Mouse (Mus musculus): ENCODE measurements at regions not wholly inside any gene's neighbourhood (a gene's known extent, or its start where the extent isn't known, plus 50 kb on each side); places are given as distances from the start of the nearest gene placed in this dataset.

DNA sequence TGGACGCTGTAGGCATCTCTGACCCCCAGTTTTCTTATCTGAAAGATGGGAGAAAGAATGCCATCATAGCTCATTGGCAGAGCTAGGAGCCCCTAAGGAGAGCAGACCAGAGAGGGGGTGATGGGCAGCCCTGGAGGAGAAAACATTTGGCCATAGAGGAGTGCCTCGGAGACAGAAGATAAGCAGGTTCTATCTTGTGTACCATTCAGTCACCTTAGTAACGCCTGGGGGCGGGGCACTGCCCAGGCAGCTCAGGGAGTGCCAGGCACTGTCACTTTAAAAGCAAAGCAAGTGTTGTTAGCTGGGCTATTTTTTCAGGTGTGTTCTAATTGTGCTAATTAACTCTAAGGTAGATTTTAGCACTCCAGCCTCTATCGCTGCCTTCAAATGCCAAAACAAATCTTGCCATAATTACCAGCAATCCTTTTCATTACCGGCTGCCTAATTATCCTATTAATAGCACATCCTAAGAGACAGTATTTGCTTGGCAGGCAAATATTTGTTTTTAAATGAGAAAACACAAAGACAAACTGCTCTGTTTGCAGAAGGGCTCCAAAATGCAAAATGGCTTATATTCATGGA is 119.1 kb downstream of the Tle3 start:
- WGBS, result 29% methylated on average over 6 of the region's 6 CpGs
- Histone ChIP-seq H3K27ac (ENCODE audit: low read length) (no peak overlapping the region), H3K9me3 (ENCODE audit: control insufficient read depth, low read length) (no peaks in the 10 kb centered on the region), H3K9ac (replicated peaks; ENCODE audit: low read depth, low read length) (no peak overlapping the region), H3K4me3 (replicated peaks; ENCODE audit: low read length) (no peak overlapping the region), H3K4me1 (replicated peaks; ENCODE audit: control insufficient read depth, insufficient read depth, low read length) (peaks cover 7% of the 10 kb centered on the region; the same call in 1 of the 2 replicates), H3K27me3 (replicated peaks; ENCODE audit: control insufficient read depth, insufficient read depth, low read length) (peaks cover 32% of the 10 kb centered on the region), H3K4me2 (ENCODE audit: low read length) (no peak overlapping the region), H3K36me3 (ENCODE audit: control insufficient read depth, insufficient read depth) (no peaks in the 10 kb centered on the region)
- no peak for ATAC-seq

DNA sequence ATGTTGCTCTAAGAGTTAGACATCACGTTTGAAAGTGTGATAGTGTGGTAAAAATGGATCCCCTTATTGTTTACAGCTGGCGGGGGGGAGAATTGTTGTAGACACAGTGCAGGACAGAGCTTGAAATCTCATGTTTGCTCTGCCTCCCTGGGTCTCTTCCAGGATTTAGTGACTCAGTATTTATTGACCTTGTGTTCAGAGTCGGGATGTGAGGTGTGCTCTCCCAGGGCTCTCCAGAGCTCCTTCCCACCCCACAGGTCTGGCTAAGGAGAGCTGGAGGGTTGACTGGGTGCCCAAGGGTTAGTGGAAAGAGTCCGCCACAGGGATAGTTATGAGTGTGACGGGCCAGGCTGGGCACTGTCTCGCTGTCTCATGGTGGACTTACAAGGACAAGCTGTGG is 117.8 kb downstream of the Tle3 start:
- Histone ChIP-seq H3K9ac (replicated peaks; ENCODE audit: low read depth, low read length) (no peak overlapping the region), H3K4me3 (replicated peaks; ENCODE audit: low read length) (no peak overlapping the region), H3K9me3 (ENCODE audit: control insufficient read depth, low read length) (no peaks in the 10 kb centered on the region), H3K36me3 (ENCODE audit: control insufficient read depth, insufficient read depth) (no peaks in the 10 kb centered on the region), H3K27me3 (replicated peaks; ENCODE audit: control insufficient read depth, insufficient read depth, low read length) (peaks cover 30% of the 10 kb centered on the region), H3K4me2 (ENCODE audit: low read length) (no peak overlapping the region), H3K4me1 (replicated peaks; ENCODE audit: control insufficient read depth, insufficient read depth, low read length) (peaks cover 7% of the 10 kb centered on the region; the same call in 1 of the 2 replicates), H3K27ac (ENCODE audit: low read length) (no peak overlapping the region)
- WGBS, result 76% methylated on average over 6 of the region's 6 CpGs
- ATAC-seq, result no peak

DNA sequence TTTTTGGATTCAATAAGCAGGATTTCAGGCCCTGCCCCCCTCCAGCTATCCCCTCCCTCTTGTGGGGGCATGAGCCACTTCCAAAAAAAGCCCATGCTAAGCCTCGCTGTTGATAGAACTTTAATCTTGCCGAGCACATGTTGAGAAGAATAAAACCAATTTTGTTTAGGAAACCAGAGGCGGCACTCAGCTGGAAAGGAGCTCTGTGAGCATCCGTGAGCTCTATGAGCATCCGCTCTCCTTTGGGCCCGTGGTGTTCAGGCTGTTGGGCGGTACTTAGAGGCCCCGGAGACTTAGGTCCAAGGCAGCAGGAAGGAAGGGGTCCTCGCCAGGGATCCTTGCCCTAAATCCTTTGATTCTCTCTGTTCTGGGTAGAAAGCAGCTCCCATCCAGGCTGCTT is 117.0 kb downstream of the Tle3 start:
- peaks cover 7% of the 10 kb centered on the region; the same call in 1 of the 2 replicates for H3K4me1 ChIP-seq (replicated peaks; ENCODE audit: control insufficient read depth, insufficient read depth, low read length)
- no peak overlapping the region for H3K4me2 ChIP-seq (ENCODE audit: low read length)
- ATAC-seq, result no peak

DNA sequence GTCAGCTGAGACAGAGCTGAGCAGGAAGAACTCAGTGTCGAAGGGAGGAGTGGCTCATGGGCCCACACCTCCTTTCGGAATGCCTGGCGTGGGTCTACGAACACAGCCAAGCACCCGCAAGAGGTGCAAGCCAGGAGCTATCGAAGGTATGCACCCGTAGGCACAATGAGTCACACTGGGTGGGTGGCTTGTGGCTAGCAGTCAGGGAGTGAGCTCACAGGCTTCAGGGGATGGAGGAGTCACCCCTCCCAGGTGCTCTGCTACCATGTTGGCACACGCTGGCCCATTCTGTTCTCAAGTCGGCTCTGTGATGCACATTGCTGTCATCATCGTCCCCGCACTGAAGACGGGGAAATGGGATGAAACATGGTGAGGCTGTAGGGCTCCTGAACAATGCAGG is 115.7 kb downstream of the Tle3 start:
- H3K4me2 ChIP-seq (ENCODE audit: low read length), result no peak overlapping the region
- no peak overlapping the region for H3K4me3 ChIP-seq (replicated peaks; ENCODE audit: low read length)
- no peak overlapping the region for H3K27ac ChIP-seq (ENCODE audit: low read length)
- H3K9me3 ChIP-seq (ENCODE audit: control insufficient read depth, low read length), result no peaks in the 10 kb centered on the region
- WGBS, result 94% methylated on average over 12 of the region's 12 CpGs
- peaks cover 28% of the 10 kb centered on the region for H3K27me3 ChIP-seq (replicated peaks; ENCODE audit: control insufficient read depth, insufficient read depth, low read length)
- no peak for ATAC-seq
- H3K4me1 ChIP-seq (replicated peaks; ENCODE audit: control insufficient read depth, insufficient read depth, low read length), result peaks cover 4% of the 10 kb centered on the region; the same call in 1 of the 2 replicates
- H3K36me3 ChIP-seq (ENCODE audit: control insufficient read depth, insufficient read depth), result no peaks in the 10 kb centered on the region
- H3K9ac ChIP-seq (replicated peaks; ENCODE audit: low read depth, low read length), result no peak overlapping the region

More for the DNA sequence above, 117.0 kb downstream of the Tle3 start:
- no peak overlapping the region for H3K4me3 ChIP-seq (replicated peaks; ENCODE audit: low read length)
- H3K9me3 ChIP-seq (ENCODE audit: control insufficient read depth, low read length), result no peaks in the 10 kb centered on the region
- WGBS, result 8% methylated on average over 9 of the region's 9 CpGs
- no peaks in the 10 kb centered on the region for H3K36me3 ChIP-seq (ENCODE audit: control insufficient read depth, insufficient read depth)
- H3K27me3 ChIP-seq (replicated peaks; ENCODE audit: control insufficient read depth, insufficient read depth, low read length), result peaks cover 30% of the 10 kb centered on the region
- H3K9ac ChIP-seq (replicated peaks; ENCODE audit: low read depth, low read length), result no peak overlapping the region
- H3K27ac ChIP-seq (ENCODE audit: low read length), result no peak overlapping the region

DNA sequence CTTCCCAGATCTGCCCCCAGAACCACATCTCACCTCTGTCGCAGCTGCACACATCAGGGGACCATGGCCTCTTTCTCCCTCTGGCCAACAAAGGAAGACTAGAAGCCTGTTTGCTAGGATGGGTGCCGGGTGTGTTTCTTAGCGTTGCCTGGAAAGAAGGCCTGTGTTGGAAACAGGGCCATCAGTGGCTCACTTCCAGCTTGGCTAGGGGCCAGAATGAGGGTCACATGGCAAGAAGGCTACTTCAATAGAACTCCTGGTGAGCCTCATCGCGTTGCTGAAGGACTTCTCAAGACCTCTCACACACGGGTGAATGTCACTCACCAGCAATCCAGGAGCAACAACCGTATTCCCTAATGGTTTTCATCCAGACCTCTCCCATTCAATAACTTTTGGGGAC is 115.0 kb downstream of the Tle3 start:
- H3K27ac ChIP-seq (ENCODE audit: low read length), result no peak overlapping the region
- H3K9ac ChIP-seq (replicated peaks; ENCODE audit: low read depth, low read length), result no peak overlapping the region
- no peaks in the 10 kb centered on the region for H3K36me3 ChIP-seq (ENCODE audit: control insufficient read depth, insufficient read depth)
- peaks cover 3% of the 10 kb centered on the region; the same call in 1 of the 2 replicates for H3K4me1 ChIP-seq (replicated peaks; ENCODE audit: control insufficient read depth, insufficient read depth, low read length)
- no peaks in the 10 kb centered on the region for H3K9me3 ChIP-seq (ENCODE audit: control insufficient read depth, low read length)
- H3K4me2 ChIP-seq (ENCODE audit: low read length), result no peak overlapping the region
- no peak overlapping the region for H3K4me3 ChIP-seq (replicated peaks; ENCODE audit: low read length)
- no peak for ATAC-seq
- 35% methylated on average over 7 of the region's 7 CpGs for WGBS
- peaks cover 28% of the 10 kb centered on the region for H3K27me3 ChIP-seq (replicated peaks; ENCODE audit: control insufficient read depth, insufficient read depth, low read length)

DNA sequence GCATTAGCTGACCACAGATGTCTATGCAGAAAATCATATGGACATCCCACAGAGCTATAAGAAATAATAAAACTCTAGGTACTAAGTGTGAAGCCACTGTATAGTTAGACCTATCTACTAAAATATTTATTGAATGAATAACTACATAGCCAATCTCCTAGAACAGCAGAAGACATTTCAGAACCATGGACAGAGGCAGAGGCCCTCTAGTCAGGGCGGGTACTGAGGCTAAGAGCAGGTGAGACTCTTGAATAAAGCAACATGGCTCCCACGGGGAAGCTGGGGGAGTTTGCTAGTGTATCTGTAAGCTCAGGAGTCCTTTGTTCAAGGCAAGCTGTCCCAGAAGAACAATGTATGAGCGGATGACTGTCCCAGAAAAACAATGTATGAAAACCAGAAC is 112.2 kb downstream of the Tle3 start:
- H3K36me3 ChIP-seq (ENCODE audit: control insufficient read depth, insufficient read depth), result no peaks in the 10 kb centered on the region
- no peak for ATAC-seq
- H3K4me3 ChIP-seq (replicated peaks; ENCODE audit: low read length), result no peak overlapping the region
- WGBS, result 37% methylated on average over 3 of the region's 3 CpGs
- no peaks in the 10 kb centered on the region for H3K4me1 ChIP-seq (replicated peaks; ENCODE audit: control insufficient read depth, insufficient read depth, low read length)
- no peak overlapping the region for H3K27ac ChIP-seq (ENCODE audit: low read length)
- no peak overlapping the region for H3K9ac ChIP-seq (replicated peaks; ENCODE audit: low read depth, low read length)
- no peaks in the 10 kb centered on the region for H3K9me3 ChIP-seq (ENCODE audit: control insufficient read depth, low read length)
- peaks cover 22% of the 10 kb centered on the region for H3K27me3 ChIP-seq (replicated peaks; ENCODE audit: control insufficient read depth, insufficient read depth, low read length)
- no peak overlapping the region for H3K4me2 ChIP-seq (ENCODE audit: low read length)

DNA sequence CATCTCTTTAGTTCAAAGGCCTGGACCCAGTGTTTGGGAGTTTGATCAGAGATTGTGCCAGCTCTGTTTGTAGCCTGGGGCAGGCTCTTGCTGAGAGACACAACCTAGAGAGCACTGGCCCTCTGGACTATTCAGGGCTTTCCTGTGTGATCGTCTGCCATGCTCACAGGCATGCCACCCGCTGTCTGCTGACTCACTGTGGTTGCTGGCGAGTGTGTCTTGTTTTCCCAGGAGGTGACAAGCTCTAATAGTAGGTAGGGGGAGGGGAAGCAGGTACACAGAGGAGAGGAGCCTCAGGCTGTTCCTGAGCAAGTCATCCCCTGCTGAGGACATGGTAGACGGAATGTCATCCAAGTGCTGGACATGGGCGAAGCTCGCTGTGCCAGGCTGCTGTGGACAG is 107.5 kb downstream of the Tle3 start:
- Histone ChIP-seq H3K9me3 (ENCODE audit: control insufficient read depth, low read length) (no peaks in the 10 kb centered on the region), H3K4me1 (replicated peaks; ENCODE audit: control insufficient read depth, insufficient read depth, low read length) (no peaks in the 10 kb centered on the region), H3K36me3 (ENCODE audit: control insufficient read depth, insufficient read depth) (no peaks in the 10 kb centered on the region), H3K9ac (replicated peaks; ENCODE audit: low read depth, low read length) (no peak overlapping the region), H3K27me3 (replicated peaks; ENCODE audit: control insufficient read depth, insufficient read depth, low read length) (peaks cover 10% of the 10 kb centered on the region), H3K4me3 (replicated peaks; ENCODE audit: low read length) (no peak overlapping the region), H3K27ac (ENCODE audit: low read length) (no peak overlapping the region), H3K4me2 (ENCODE audit: low read length) (no peak overlapping the region)
- ATAC-seq, result no peak
- WGBS, result 39% methylated on average over 6 of the region's 6 CpGs

DNA sequence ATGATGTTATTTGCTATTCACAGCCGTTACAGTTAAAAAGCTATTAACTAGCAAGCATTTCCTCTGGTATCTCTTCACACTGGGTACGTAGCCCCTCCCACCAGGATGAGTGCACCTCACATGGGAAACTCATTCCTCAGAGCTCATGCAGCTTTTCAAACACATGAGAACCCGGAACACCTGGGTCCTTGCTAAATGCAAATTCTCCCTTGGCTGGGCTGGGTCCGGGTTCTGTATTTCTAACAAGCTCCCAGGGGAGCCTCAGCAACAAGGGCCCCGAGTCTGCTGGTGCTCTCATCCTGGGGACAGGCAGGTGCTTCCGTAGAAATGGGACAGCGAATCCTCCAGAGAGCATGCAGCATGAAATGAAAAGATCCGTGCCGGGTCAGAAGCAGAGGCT is 106.7 kb downstream of the Tle3 start:
- no peaks in the 10 kb centered on the region for H3K9me3 ChIP-seq (ENCODE audit: control insufficient read depth, low read length)
- no peak for ATAC-seq
- H3K4me2 ChIP-seq (ENCODE audit: low read length), result no peak overlapping the region
- H3K4me1 ChIP-seq (replicated peaks; ENCODE audit: control insufficient read depth, insufficient read depth, low read length), result no peaks in the 10 kb centered on the region
- no peaks in the 10 kb centered on the region for H3K36me3 ChIP-seq (ENCODE audit: control insufficient read depth, insufficient read depth)
- H3K4me3 ChIP-seq (replicated peaks; ENCODE audit: low read length), result no peak overlapping the region
- no peak overlapping the region for H3K9ac ChIP-seq (replicated peaks; ENCODE audit: low read depth, low read length)
- WGBS, result 28% methylated on average over 9 of the region's 9 CpGs
- peaks cover 18% of the 10 kb centered on the region for H3K27me3 ChIP-seq (replicated peaks; ENCODE audit: control insufficient read depth, insufficient read depth, low read length)
- H3K27ac ChIP-seq (ENCODE audit: low read length), result no peak overlapping the region

DNA sequence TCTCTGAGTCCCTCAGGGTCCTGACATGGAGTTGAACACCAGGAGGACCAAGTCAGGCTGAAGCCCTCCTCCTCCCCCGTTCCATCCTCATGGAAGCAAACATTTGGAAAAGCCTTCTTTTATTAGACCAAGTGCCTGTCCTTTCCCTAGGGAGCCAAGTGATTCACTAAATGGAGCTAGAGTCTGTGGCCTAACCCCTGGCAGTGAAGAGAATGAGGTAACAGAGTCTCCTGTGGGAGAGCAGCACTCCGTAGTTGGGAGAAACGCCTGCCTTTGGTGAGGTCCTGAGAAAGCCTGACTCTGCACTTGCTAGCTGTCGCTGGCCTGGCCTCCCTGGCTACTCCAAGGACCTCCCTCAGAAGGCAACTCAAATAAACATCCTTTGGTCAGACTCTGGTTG is 104.2 kb downstream of the Tle3 start:
- Histone ChIP-seq H3K4me3 (replicated peaks; ENCODE audit: low read length) (no peak overlapping the region), H3K4me2 (ENCODE audit: low read length) (no peak overlapping the region), H3K4me1 (replicated peaks; ENCODE audit: control insufficient read depth, insufficient read depth, low read length) (no peaks in the 10 kb centered on the region), H3K27ac (ENCODE audit: low read length) (no peak overlapping the region), H3K36me3 (ENCODE audit: control insufficient read depth, insufficient read depth) (no peaks in the 10 kb centered on the region), H3K9ac (replicated peaks; ENCODE audit: low read depth, low read length) (no peak overlapping the region), H3K9me3 (ENCODE audit: control insufficient read depth, low read length) (no peaks in the 10 kb centered on the region), H3K27me3 (replicated peaks; ENCODE audit: control insufficient read depth, insufficient read depth, low read length) (peaks cover 23% of the 10 kb centered on the region)
- 73% methylated on average over 4 of the region's 4 CpGs for WGBS
- no peak for ATAC-seq

Data from forebrain, embryonic 16.5 days (tissue).